Mouse (Mus musculus) heart, embryonic 16.5 days (tissue): ENCODE data around the gene Adcy6. TPM values are rescaled to one million over a fixed set of nuclear protein-coding genes. Genes with fewer than 3 reads are reported as not detected.
A peak's percentile ranks its signal among the peaks of the same experiment; 100 is the strongest.

Experiments
- ATAC-seq: fragments of 200-750 bp; cut with Nextera tagmentation; replicated peaks from 2 replicates; pipeline ENCODE4 v1.8.0; 2017; ENCODE audit warnings: moderate number of reproducible peaks; ENCODE audit not compliant: insufficient read depth, low FRiP score; ENCODE audit errors: extremely low read depth
- H3K27ac ChIP-seq: fragments of 300-500 bp; sonication (generic); 2 replicates; pipeline ENCODE4 v1.5.1; 2014; ENCODE audit warnings: mild to moderate bottlenecking, low read length, control low read depth, moderate library complexity
- H3K27me3 ChIP-seq: fragments of 300-500 bp; sonication (generic); 2 replicates; pipeline ENCODE4 v1.6.1; 2014; ENCODE audit warnings: low read length, mixed read lengths; ENCODE audit not compliant: control insufficient read depth, insufficient read depth
- H3K36me3 ChIP-seq: fragments of 300-500 bp; sonication (generic); 2 replicates; pipeline ENCODE4 v1.6.1; 2014; ENCODE audit not compliant: control insufficient read depth, insufficient read depth
- H3K4me1 ChIP-seq: fragments of 300-500 bp; sonication (generic); 2 replicates; pipeline ENCODE4 v1.6.1; 2014; ENCODE audit warnings: low read length, mixed read lengths; ENCODE audit not compliant: control insufficient read depth, insufficient read depth
- H3K4me2 ChIP-seq: fragments of 300-500 bp; sonication (generic); 2 replicates; pipeline ENCODE4 v1.6.1; 2014; ENCODE audit warnings: low read depth, mild to moderate bottlenecking, control low read depth, low read length
- H3K4me3 ChIP-seq: fragments of 300-500 bp; sonication (generic); 2 replicates; pipeline ENCODE4 v1.5.1; 2014; ENCODE audit warnings: mild to moderate bottlenecking, control low read depth, low read length
- H3K9ac ChIP-seq: fragments of 300-500 bp; sonication (generic); 2 replicates; pipeline ENCODE4 v1.6.1; 2014; ENCODE audit warnings: low read length, control low read depth
- H3K9me3 ChIP-seq: fragments of 300-500 bp; sonication (generic); replicated peaks from 2 replicates; pipeline ENCODE4 v1.6.1; 2016; ENCODE audit warnings: low read length; ENCODE audit not compliant: control insufficient read depth
- WGBS: fragments of 180-500 bp; shearing (Covaris S2); extraction: QIAGEN DNeasy Blood & Tissue Kit; methylation state at CpG from one replicate; pipeline ENCODE4 v1.1.7; 2014; 5-methylcytosine and 5-hydroxymethylcytosine counted together
- polyA plus RNA-seq: library from polyadenylated mRNA; unstranded; fragments of >200 nt; fragmentation: Nextera tagmentation; extraction: Ambion mirVana; gene quantifications from 2 replicates; pipeline ENCODE4 v1.2.1, GENCODE M21; 2015

Gene Adcy6
- polyA plus RNA-seq, 1 experiment from 2014 or later: 39.0 TPM

GRCm38 (mm10) chr15:98582996-98583395, 26.9 kb downstream of the Adcy6 start:
- H3K4me2 ChIP-seq: no peak overlapping the region
- peaks cover 21% of the 10 kb centered on the region for H3K4me1 ChIP-seq
- no peaks in the 10 kb centered on the region for H3K36me3 ChIP-seq
- 75% methylated on average over 8 of the region's 8 CpGs for WGBS
- H3K9me3 ChIP-seq: no peaks in the 10 kb centered on the region
- H3K27me3 ChIP-seq: no peaks in the 10 kb centered on the region
- no peak overlapping the region for H3K27ac ChIP-seq
- H3K9ac ChIP-seq: no peak overlapping the region
- no peak overlapping the region for H3K4me3 ChIP-seq
- ATAC-seq: no peak

GRCm38 (mm10) chr15:98582410-98582809, 27.5 kb downstream of the Adcy6 start:
- Histone ChIP-seq H3K4me3 (no peak overlapping the region), H3K4me1 (peaks cover 21% of the 10 kb centered on the region), H3K9ac (no peak overlapping the region), H3K9me3 (no peaks in the 10 kb centered on the region), H3K27me3 (no peaks in the 10 kb centered on the region), H3K4me2 (no peak overlapping the region), H3K36me3 (no peaks in the 10 kb centered on the region), H3K27ac (no peak overlapping the region)
- WGBS: 45% methylated on average over 8 of the region's 8 CpGs
- ATAC-seq: no peak

- H3K9me3 ChIP-seq: no peaks in the 10 kb centered on the region
- H3K4me3 ChIP-seq: no peak overlapping the region
- H3K27ac ChIP-seq: no peak overlapping the region
- no peak overlapping the region for H3K4me2 ChIP-seq
- H3K36me3 ChIP-seq: no peaks in the 10 kb centered on the region
- H3K27me3 ChIP-seq: no peaks in the 10 kb centered on the region
- H3K9ac ChIP-seq: no peak overlapping the region
- ATAC-seq: peak; percentile 81
- WGBS: 35% methylated on average over 5 of the region's 5 CpGs
- peaks cover 10% of the 10 kb centered on the region for H3K4me1 ChIP-seq
Measured at GRCm38 (mm10) chr15:98579795-98580464, 29.9 kb downstream of the Adcy6 start.

- no peaks in the 10 kb centered on the region for H3K9me3 ChIP-seq
- H3K4me3 ChIP-seq: no peak overlapping the region
- WGBS: 91% methylated on average over 2 of the region's 2 CpGs
- no peak overlapping the region for H3K27ac ChIP-seq
- peaks cover 7% of the 10 kb centered on the region for H3K4me1 ChIP-seq
- no peak overlapping the region for H3K4me2 ChIP-seq
- H3K36me3 ChIP-seq: no peaks in the 10 kb centered on the region
- no peak overlapping the region for H3K9ac ChIP-seq
- ATAC-seq: no peak
- H3K27me3 ChIP-seq: no peaks in the 10 kb centered on the region
Measured at GRCm38 (mm10) chr15:98579310-98579709, 30.6 kb downstream of the Adcy6 start.

GRCm38 (mm10) chr15:98573293-98573692, 36.6 kb downstream of the Adcy6 start:
- H3K4me2 ChIP-seq: no peak overlapping the region
- H3K36me3 ChIP-seq: no peaks in the 10 kb centered on the region
- ATAC-seq: no peak
- H3K27me3 ChIP-seq: no peaks in the 10 kb centered on the region
- H3K4me1 ChIP-seq: peaks cover 10% of the 10 kb centered on the region
- H3K27ac ChIP-seq: no peak overlapping the region
- no peaks in the 10 kb centered on the region for H3K9me3 ChIP-seq
- H3K9ac ChIP-seq: no peak overlapping the region
- 72% methylated on average over 4 of the region's 4 CpGs for WGBS
- no peak overlapping the region for H3K4me3 ChIP-seq

- 69% methylated on average over 10 of the region's 10 CpGs for WGBS
Measured at GRCm38 (mm10) chr15:98570873-98571538, 38.9 kb downstream of the Adcy6 start, which contains the start of the genes Ccnt1 and 4930415O20Rik. Gene Ccnt1 (minus strand): TSS chr15:98570923. Gene 4930415O20Rik (plus strand): TSS chr15:98571004.

GRCm38 (mm10) chr15:98569795-98570365, 40.0 kb downstream of the Adcy6 start:
- Histone ChIP-seq H3K36me3 (no peaks in the 10 kb centered on the region), H3K27me3 (no peaks in the 10 kb centered on the region), H3K9me3 (no peaks in the 10 kb centered on the region), H3K4me3 (no peak overlapping the region), H3K4me1 (peaks cover 27% of the 10 kb centered on the region), H3K4me2 (no peak overlapping the region), H3K27ac (no peak overlapping the region), H3K9ac (no peak overlapping the region)
- WGBS: 71% methylated on average over 4 of the region's 4 CpGs
- ATAC-seq: no peak

More at GRCm38 (mm10) chr15:98570873-98571538, 38.9 kb downstream of the Adcy6 start, which contains the start of the genes Ccnt1 and 4930415O20Rik:
- Histone ChIP-seq H3K4me3 (no peak within 1 kb of the TSS), H3K36me3 (no peaks in the 10 kb centered on the region), H3K9ac (no peak within 1 kb of the TSS), H3K27me3 (no peaks in the 10 kb centered on the region), H3K27ac (no peak within 1 kb of the TSS), H3K4me1 (peaks cover 16% of the 10 kb centered on the region), H3K4me2 (no peak within 1 kb of the TSS), H3K9me3 (no peaks in the 10 kb centered on the region)
- no peak for ATAC-seq

GRCm38 (mm10) chr15:98569216-98569615, 40.7 kb downstream of the Adcy6 start:
- Histone ChIP-seq H3K27me3 (no peaks in the 10 kb centered on the region), H3K27ac (no peak overlapping the region; the same call in 1 of the 2 replicates), H3K4me2 (peak overlapping the region; percentile 90), H3K9ac (peak overlapping the region; percentile 90), H3K36me3 (peaks cover 2% of the 10 kb centered on the region; the same call in 1 of the 2 replicates), H3K4me3 (peak overlapping the region; percentile 77), H3K9me3 (no peaks in the 10 kb centered on the region), H3K4me1 (peaks cover 28% of the 10 kb centered on the region)
- ATAC-seq: no peak
- WGBS: 61% methylated on average over 7 of the region's 7 CpGs
